12 mouse cellular contexts compared by ENCODE assay signal in genomic region chr9:91377873-91378150, GRCm38 (mm10). TPM values are rescaled to one million over a fixed set of nuclear protein-coding genes. Genes with fewer than 3 reads are reported as not detected.
DNase-seq lines count a peak whose midpoint lies in the region; ATAC-seq lines count a peak whose summit lies in the region.
"Had no signal": no experiment of that assay in that cellular context is flagged by ENCODE, and none has a peak within 500 bp of the region (broad histone marks: within the 10 kb centered on the region; RNA-seq: fewer than 3 reads in every experiment).

No protein-coding gene starts in this region.

- peak; percentile 66 for DNase-seq in cerebellum, adult 11 months
- peak; percentile 76 to 77 for DNase-seq in cerebellum, postnatal 36 days
- peak; percentile 84 for DNase-seq in neural tube, embryonic 11.5 days (ENCODE audit: low spot score)
- DNase-seq in adrenal gland, postnatal 4 days (ENCODE audit: low spot score in 2 of 2), result no peak
- no peak for DNase-seq in testis, postnatal 10 days (ENCODE audit: low spot score)
- DNase-seq in kidney, postnatal 10 days, result no peak
- DNase-seq: heart, postnatal 10 days; thymus, adult 18-20 months had no signal

- peak; percentile 58; the same call in 1 of the 2 replicates for ATAC-seq in hindbrain, embryonic 12.5 days (ENCODE audit: low FRiP score)
- peak; percentile 67 for ATAC-seq in neural tube, embryonic 11.5 days (ENCODE audit: insufficient read depth, low FRiP score, low TSS enrichment)
- ATAC-seq: activated CD4-positive, CD25-positive, alpha-beta regulatory T cell, adult 4 months had no signal

- WGBS in hindbrain, embryonic 12.5 days, result 0% methylated on average over 16 of the region's 16 CpGs
- WGBS in neural tube, embryonic 11.5 days, result 0% methylated on average over 16 of the region's 16 CpGs

- no peaks in the 10 kb centered on the region for H3K36me3 ChIP-seq in hindbrain, embryonic 12.5 days
- no peaks in the 10 kb centered on the region for H3K36me3 ChIP-seq in neural tube, embryonic 11.5 days (ENCODE audit: control insufficient read depth, insufficient read depth, low read length)

- H3K27me3 ChIP-seq in hindbrain, embryonic 12.5 days, result peaks cover 90% of the 10 kb centered on the region
- peaks cover 83% of the 10 kb centered on the region for H3K27me3 ChIP-seq in neural tube, embryonic 11.5 days (ENCODE audit: control insufficient read depth, insufficient read depth, low read length)

- peak overlapping the region; percentile 79 for H3K4me2 ChIP-seq in hindbrain, embryonic 12.5 days (replicated peaks)
- H3K4me2 ChIP-seq in neural tube, embryonic 11.5 days (ENCODE audit: low read depth), result peak overlapping the region; percentile 84

- H3K4me3 ChIP-seq in hindbrain, embryonic 12.5 days, result peak overlapping the region; percentile 54
- peak overlapping the region; percentile 55 for H3K4me3 ChIP-seq in neural tube, embryonic 11.5 days (ENCODE audit: low read depth, low read length)

- peak overlapping the region; percentile 82 for H3K9ac ChIP-seq in hindbrain, embryonic 12.5 days
- H3K9ac ChIP-seq in neural tube, embryonic 11.5 days (ENCODE audit: low read length), result peak overlapping the region; percentile 95

- peaks cover 11% of the 10 kb centered on the region; the same call in 1 of the 2 replicates for H3K4me1 ChIP-seq in hindbrain, embryonic 12.5 days
- 0 out of 2 replicates have a peak, but pooled peaks cover 3% of the 10 kb centered on the region for H3K4me1 ChIP-seq in neural tube, embryonic 11.5 days (ENCODE audit: control insufficient read depth, insufficient read depth, low read length)

- H3K27ac ChIP-seq in hindbrain, embryonic 12.5 days, result peak overlapping the region; percentile 94
- peak overlapping the region; percentile 93 for H3K27ac ChIP-seq in neural tube, embryonic 11.5 days (ENCODE audit: low read depth, low read length)

- H3K9me3 ChIP-seq in hindbrain, embryonic 12.5 days (replicated peaks), result no peaks in the 10 kb centered on the region
- no peaks in the 10 kb centered on the region for H3K9me3 ChIP-seq in neural tube, embryonic 11.5 days (ENCODE audit: control insufficient read depth, low read length)

RNA-seq across cellular contexts. Expression of gene Zic1, which starts 12.2 kb away (rescaled TPM):
- polyA plus RNA-seq in hindbrain, embryonic 12.5 days (2016; fragmentation: Nextera tagmentation; extraction: Ambion mirVana), result 17.0 and 17.9 TPM in 2 replicates
- polyA plus RNA-seq in neural tube, embryonic 11.5 days (2014; fragmentation: Nextera tagmentation; extraction: Ambion mirVana), result 17.3 and 17.9 TPM in 2 replicates
- 1 to 10 TPM in 1 of 2 experiments, not detected in 1; 2.2 TPM for total RNA-seq in adrenal gland, postnatal 4 days (2021)
- total RNA-seq: liver, adult 2 months; megakaryocyte-erythroid progenitor cell, adult 5-6 weeks had no signal
- polyA plus RNA-seq: activated CD4-positive, CD25-positive, alpha-beta regulatory T cell, adult 4 months; liver, adult 2 months had no signal

RNA-seq across cellular contexts. Expression of gene Zic4, which starts 15.6 kb away (rescaled TPM):
- 54.0 and 55.0 TPM in 2 replicates for polyA plus RNA-seq in hindbrain, embryonic 12.5 days (2016; fragmentation: Nextera tagmentation; extraction: Ambion mirVana)
- 52.2 and 58.1 TPM in 2 replicates for polyA plus RNA-seq in neural tube, embryonic 11.5 days (2014; fragmentation: Nextera tagmentation; extraction: Ambion mirVana)
- under 1 TPM in 1 of 2 experiments, not detected in 1; 0.56 TPM for total RNA-seq in adrenal gland, postnatal 4 days (2021)
- total RNA-seq: heart, postnatal 10 days; liver, adult 2 months; megakaryocyte-erythroid progenitor cell, adult 5-6 weeks had no signal
- polyA plus RNA-seq: activated CD4-positive, CD25-positive, alpha-beta regulatory T cell, adult 4 months; liver, adult 2 months had no signal

Comparison
In these comparisons a context has a peak if more than half of its experiments do, and no peak if none do; other contexts are left out.
1. DNase-seq: peak in cerebellum, adult 11 months (single experiment), cerebellum, postnatal 36 days (2 of 2) and neural tube, embryonic 11.5 days (single experiment); none in adrenal gland, postnatal 4 days (0 of 2), testis, postnatal 10 days (single experiment) and kidney, postnatal 10 days (single experiment).